Comparison of ENCODE assay signal across 8 mouse cellular contexts in the genomic region with DNA sequence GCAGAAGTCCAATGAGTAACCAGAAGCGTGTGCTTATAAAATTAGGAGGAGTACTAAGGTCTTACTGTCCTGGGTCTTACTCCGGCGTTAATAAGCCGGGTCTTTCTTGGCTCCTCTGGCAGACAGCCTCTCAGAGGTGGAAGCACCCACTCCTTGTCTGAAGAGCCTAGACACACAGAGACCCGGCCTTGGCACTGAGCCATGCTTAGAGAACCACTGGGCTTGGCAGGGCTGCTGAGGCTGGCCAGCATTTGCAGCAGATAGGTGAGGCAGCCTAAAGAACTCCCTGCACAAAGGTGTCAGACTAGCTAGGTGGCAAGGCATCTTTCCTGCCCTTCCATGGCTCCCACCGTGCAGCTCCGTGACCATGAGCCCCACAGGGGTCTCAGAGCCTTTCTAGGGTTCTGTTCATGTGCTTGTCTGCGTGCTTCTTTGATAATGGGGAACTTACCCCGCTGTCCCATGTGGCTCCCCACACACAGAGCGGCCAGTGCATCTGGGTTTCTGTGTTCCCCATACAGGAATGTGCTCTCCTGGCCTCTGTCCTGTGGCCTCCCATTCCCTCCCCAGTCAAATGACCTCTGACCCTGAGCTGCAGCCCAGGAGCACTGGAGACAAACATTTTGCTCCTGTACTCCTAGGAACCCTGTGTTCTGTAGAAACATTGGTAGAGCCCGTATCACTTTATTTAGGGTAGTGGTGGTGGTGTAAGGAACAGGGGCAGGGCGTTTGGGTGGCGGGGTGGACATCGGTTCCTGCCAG. TPM values are rescaled to one million over a fixed set of nuclear protein-coding genes. Genes with fewer than 3 reads are reported as not detected.
DNase-seq lines count a peak whose midpoint lies in the region; ATAC-seq and TF ChIP-seq lines count a peak whose summit lies in the region.

No protein-coding gene starts in this region.

- peak overlapping the region; percentile 70 for H3K27ac ChIP-seq in forebrain, embryonic 14.5 days (ENCODE audit: low read depth, low read length)
- H3K27ac ChIP-seq in kidney, embryonic 15.5 days, result peak overlapping the region; percentile 50; the same call in 1 of the 2 replicates
- no peak overlapping the region for H3K27ac ChIP-seq in cerebellum, adult 2 months (ENCODE audit: insufficient read depth, low read length)

- TF ChIP-seq POLR2A in cerebellum, adult 2 months (IDR thresholded peaks at IDR 0.05; ENCODE audit: borderline replicate concordance, insufficient read depth, low read length), result no peak

- H3K27me3 ChIP-seq in forebrain, embryonic 14.5 days (replicated peaks; ENCODE audit: control insufficient read depth, insufficient read depth, low read length), result no peaks in the 10 kb centered on the region
- H3K27me3 ChIP-seq in kidney, embryonic 15.5 days, result no peaks in the 10 kb centered on the region
- no peaks in the 10 kb centered on the region for H3K27me3 ChIP-seq in cerebellum, adult 2 months (ENCODE audit: control insufficient read depth, insufficient read depth, low read length)

- DNase-seq in cerebellum, postnatal 10 days, result peak; percentile 70 to 75
- DNase-seq in cerebellum, postnatal 36 days, result no peak
- peak; percentile 78 for DNase-seq in forebrain, embryonic 14.5 days (ENCODE audit: low spot score)
- peak; percentile 85 for DNase-seq in lung, postnatal 36 days
- no peak for DNase-seq in cerebellum, adult 2 months
- no peak for DNase-seq in c-Kit-positive CD71-positive TER-119-positive erythroid progenitor cells, embryonic 14.5 days (ENCODE audit: low spot score)
- no peak for DNase-seq in cerebellum, adult 8-10 months

- H3K9ac ChIP-seq in forebrain, embryonic 14.5 days (ENCODE audit: low read length), result 0 out of 2 replicates have a peak overlapping the region, but pooled peaks have one; percentile 25
- H3K9ac ChIP-seq in kidney, embryonic 15.5 days, result no peak overlapping the region

- 60% methylated on average over 14 of the region's 14 CpGs for WGBS in forebrain, embryonic 14.5 days
- WGBS in kidney, embryonic 15.5 days, result 75% methylated on average over 14 of the region's 14 CpGs
- whole genome bisulfite sequencing in cerebellum, adult 2 months, result 69% methylated on average over 14 of the region's 14 CpGs

- no peaks in the 10 kb centered on the region for H3K9me3 ChIP-seq in forebrain, embryonic 14.5 days (replicated peaks; ENCODE audit: control insufficient read depth, low read length)
- no peaks in the 10 kb centered on the region for H3K9me3 ChIP-seq in kidney, embryonic 15.5 days (replicated peaks)

- ATAC-seq in forebrain, embryonic 14.5 days, result peak; percentile 60
- no peak for ATAC-seq in kidney, embryonic 15.5 days (replicated peaks; ENCODE audit: low FRiP score)

- H3K36me3 ChIP-seq in forebrain, embryonic 14.5 days (ENCODE audit: control insufficient read depth, insufficient read depth, low read length), result no peaks in the 10 kb centered on the region
- 0 out of 2 replicates have a peak, but pooled peaks cover 5% of the 10 kb centered on the region for H3K36me3 ChIP-seq in kidney, embryonic 15.5 days

- H3K4me2 ChIP-seq in forebrain, embryonic 14.5 days (ENCODE audit: low read length), result no peak overlapping the region
- no peak overlapping the region for H3K4me2 ChIP-seq in kidney, embryonic 15.5 days

- peaks cover 31% of the 10 kb centered on the region for H3K4me1 ChIP-seq in forebrain, embryonic 14.5 days (ENCODE audit: control insufficient read depth, insufficient read depth, low read length)
- H3K4me1 ChIP-seq in kidney, embryonic 15.5 days, result peaks cover 70% of the 10 kb centered on the region
- peaks cover 38% of the 10 kb centered on the region for H3K4me1 ChIP-seq in cerebellum, adult 2 months (ENCODE audit: control insufficient read depth, insufficient read depth, low read length)

- H3K4me3 ChIP-seq in forebrain, embryonic 14.5 days (ENCODE audit: low read depth, low read length), result no peak overlapping the region
- no peak overlapping the region for H3K4me3 ChIP-seq in kidney, embryonic 15.5 days (replicated peaks)
- no peak overlapping the region for H3K4me3 ChIP-seq in cerebellum, adult 2 months (replicated peaks; ENCODE audit: insufficient read depth, low read depth, low read length)

- TF ChIP-seq CTCF in cerebellum, adult 2 months (IDR thresholded peaks at IDR 0.05; ENCODE audit: borderline replicate concordance, insufficient read depth, low read depth, low read length), result no peak

RNA-seq across cellular contexts. Expression of a gene that starts 54.1 kb away (rescaled TPM):
- polyA plus RNA-seq in forebrain, embryonic 14.5 days (2014; fragmentation: Nextera tagmentation; extraction: Ambion mirVana), result 1.6 TPM in 2 replicates
- 5.8 and 6.1 TPM in 2 replicates for polyA plus RNA-seq in kidney, embryonic 15.5 days (2015; fragmentation: Nextera tagmentation; extraction: Ambion mirVana)
- 0.43 and 0.70 TPM in 2 replicates for polyA plus RNA-seq in cerebellum, adult 2 months (2012; rRNA removed)

Comparison
In these comparisons a context has a peak if more than half of its experiments do, and no peak if none do; other contexts are left out.
1. DNase-seq: peak in cerebellum, postnatal 10 days (2 of 2), forebrain, embryonic 14.5 days (single experiment) and lung, postnatal 36 days (single experiment); none in cerebellum, postnatal 36 days (0 of 2), cerebellum, adult 2 months (0 of 2), c-Kit-positive CD71-positive TER-119-positive erythroid progenitor cells, embryonic 14.5 days (single experiment) and cerebellum, adult 8-10 months (single experiment).